Comparison of ENCODE assay signal across 8 mouse cellular contexts in genomic region chr10:107271321-107272130, GRCm38 (mm10). TPM values are rescaled to one million over a fixed set of nuclear protein-coding genes. Genes with fewer than 3 reads are reported as not detected.
A peak's percentile ranks its signal among the peaks of the same experiment; 100 is the strongest.
DNase-seq lines count a peak whose midpoint lies in the region; ATAC-seq and TF ChIP-seq lines count a peak whose summit lies in the region.
"Had no signal": no experiment of that assay in that cellular context is flagged by ENCODE, and none has a peak within 500 bp of the region (broad histone marks: within the 10 kb centered on the region; RNA-seq: fewer than 3 reads in every experiment).

Lin7a (plus strand) TSS chr10:107271686.

- intact Hi-C loops in left cerebral cortex, postnatal 25 days (cut with DNase I) = loop anchor here (2.0 to 5.0 kb wide), 4 partner anchors 69 to 333 kb away; no protein-coding TSS in a partner anchor

- peak within 1 kb of the TSS; percentile 22; the same call in 1 of the 2 replicates for H3K27ac ChIP-seq in embryonic facial prominence, embryonic 13.5 days
- H3K27ac ChIP-seq in hindbrain, embryonic 14.5 days = peak within 1 kb of the TSS; percentile 92

- H3K4me1 ChIP-seq in embryonic facial prominence, embryonic 13.5 days = peaks cover 7% of the 10 kb centered on the region
- peaks cover 8% of the 10 kb centered on the region for H3K4me1 ChIP-seq in hindbrain, embryonic 14.5 days (replicated peaks; ENCODE audit: control insufficient read depth, insufficient read depth, low read length)

- peak; percentile 66; the same call in 1 of the 2 replicates for ATAC-seq in embryonic facial prominence, embryonic 13.5 days (ENCODE audit: insufficient number of reproducible peaks, insufficient read depth, low FRiP score, low TSS enrichment, low read depth)
- ATAC-seq in hindbrain, embryonic 14.5 days (ENCODE audit: low FRiP score) = peak; percentile 77

- H3K36me3 ChIP-seq in embryonic facial prominence, embryonic 13.5 days = no peaks in the 10 kb centered on the region
- H3K36me3 ChIP-seq in hindbrain, embryonic 14.5 days (replicated peaks; ENCODE audit: control insufficient read depth, insufficient read depth) = no peaks in the 10 kb centered on the region
- H3K36me3 ChIP-seq in myocyte (ENCODE audit: control insufficient read depth, insufficient read depth) = no peaks in the 10 kb centered on the region

- no peaks in the 10 kb centered on the region for H3K79me2 ChIP-seq in myocyte (ENCODE audit: control insufficient read depth, insufficient read depth)

- peaks cover 40% of the 10 kb centered on the region for H3K27me3 ChIP-seq in embryonic facial prominence, embryonic 13.5 days
- H3K27me3 ChIP-seq in hindbrain, embryonic 14.5 days (ENCODE audit: control insufficient read depth, insufficient read depth, low read length) = no peaks in the 10 kb centered on the region
- no peaks in the 10 kb centered on the region for H3K27me3 ChIP-seq in myocyte (ENCODE audit: control insufficient read depth, insufficient read depth, insufficient read length)

- TF ChIP-seq POLR2A in myocyte (IDR thresholded peaks at IDR 0.05; ENCODE audit: insufficient read length, low read depth) = no peak

- WGBS in embryonic facial prominence, embryonic 13.5 days = 2% methylated on average over 38 of the region's 38 CpGs
- WGBS in hindbrain, embryonic 14.5 days = 3% methylated on average over 38 of the region's 38 CpGs

- peak within 1 kb of the TSS; percentile 71 for H3K4me3 ChIP-seq in embryonic facial prominence, embryonic 13.5 days
- H3K4me3 ChIP-seq in hindbrain, embryonic 14.5 days (replicated peaks; ENCODE audit: low read length) = peak within 1 kb of the TSS; percentile 71
- peak within 1 kb of the TSS; percentile 23 for H3K4me3 ChIP-seq in myocyte

- H3ac ChIP-seq in myocyte (ENCODE audit: control insufficient read depth, insufficient read length) = no peak within 1 kb of the TSS

- H3K9me3 ChIP-seq in embryonic facial prominence, embryonic 13.5 days = no peaks in the 10 kb centered on the region
- H3K9me3 ChIP-seq in hindbrain, embryonic 14.5 days (ENCODE audit: control insufficient read depth, low read length) = no peaks in the 10 kb centered on the region

- DNase-seq in urinary bladder, adult 2 months (ENCODE audit: low spot score) = peak; percentile 19
- no peak for DNase-seq in urinary bladder, postnatal 10 days (ENCODE audit: low spot score)
- peak; percentile 59 for DNase-seq in hindbrain, embryonic 14.5 days (ENCODE audit: low spot score)
- peak in 1 of 2 experiments; percentile 71 for DNase-seq in left cerebral cortex, postnatal 25 days (ENCODE audit: low spot score in 2 of 2)
- no peak for DNase-seq in spleen, adult 18-20 months

- peak within 1 kb of the TSS; percentile 76 for H3K9ac ChIP-seq in embryonic facial prominence, embryonic 13.5 days
- peak within 1 kb of the TSS; percentile 73 for H3K9ac ChIP-seq in hindbrain, embryonic 14.5 days

- H3K4me2 ChIP-seq in embryonic facial prominence, embryonic 13.5 days = peak within 1 kb of the TSS; percentile 99
- peak within 1 kb of the TSS; percentile 66 for H3K4me2 ChIP-seq in hindbrain, embryonic 14.5 days (replicated peaks)
- peak within 1 kb of the TSS; percentile 56 for H3K4me2 ChIP-seq in myocyte (ENCODE audit: low read depth)

TF ChIP-seq in myocyte, 11 proteins besides CTCF, POLR2A, EP300 and RAD21:
- TF ChIP-seq USF1 (IDR thresholded peaks at IDR 0.05; ENCODE audit: low read depth) (no peak), TCF12 (IDR thresholded peaks at IDR 0.05; ENCODE audit: insufficient read depth, poor library complexity, severe bottlenecking) (no peak), MAX (IDR thresholded peaks at IDR 0.05; ENCODE audit: low read depth) (no peak), E2F4 (IDR thresholded peaks at IDR 0.05; ENCODE audit: insufficient read depth) (no peak), POLR2AphosphoS2 (IDR thresholded peaks at IDR 0.05; ENCODE audit: insufficient read length, low read depth) (no peak), REST (IDR thresholded peaks at IDR 0.05; ENCODE audit: insufficient read depth, insufficient read length) (no peak), CEBPB (IDR thresholded peaks at IDR 0.05; ENCODE audit: insufficient read depth, poor library complexity, severe bottlenecking) (no peak), MYOD1 (IDR thresholded peaks at IDR 0.05; ENCODE audit: control insufficient read depth in 1 of 3, insufficient read length in 2 of 3, low read depth in 2 of 3) (no peak), SRF (IDR thresholded peaks at IDR 0.05; ENCODE audit: control insufficient read depth, insufficient read length, low read depth) (no peak), TCF3 (IDR thresholded peaks at IDR 0.05; ENCODE audit: insufficient read length, low read depth) (no peak), MYOG (IDR thresholded peaks at IDR 0.05; ENCODE audit: control insufficient read depth in 1 of 3, insufficient read depth in 1 of 3, insufficient read length in 2 of 3, low read depth in 2 of 3) (no peak)

RNA-seq across cellular contexts. Expression of gene Lin7a, which starts in this region (rescaled TPM):
- 1.0 and 1.2 TPM in 2 replicates for polyA plus RNA-seq in urinary bladder, adult 2 months (2012; rRNA removed)
- polyA plus RNA-seq in embryonic facial prominence, embryonic 13.5 days (2015; fragmentation: Nextera tagmentation; extraction: Ambion mirVana) = 4.5 and 5.8 TPM in 2 replicates
- polyA plus RNA-seq in hindbrain, embryonic 14.5 days (2014; fragmentation: Nextera tagmentation; extraction: Ambion mirVana) = 32.4 and 36.2 TPM in 2 replicates
- total RNA-seq in left cerebral cortex, postnatal 25 days (2021) = 10 to 100 TPM; 67.7 to 72.7 TPM
- 0.48 TPM for polyA plus RNA-seq in myocyte (2012; fragmentation: generic; extraction: Trizol)
- polyA plus RNA-seq: spleen, adult 2 months had no signal

Comparison
In these comparisons a context has a peak if more than half of its experiments do, and no peak if none do; other contexts are left out.
1. DNase-seq: peak in urinary bladder, adult 2 months (single experiment) and hindbrain, embryonic 14.5 days (single experiment); none in urinary bladder, postnatal 10 days (single experiment) and spleen, adult 18-20 months (0 of 2).
2. Peak in every context shown above with its lines, with median percentiles within 50 percentile points of each other: H3K4me2 ChIP-seq and H3K4me3 ChIP-seq.